Mouse (Mus musculus) cortical plate, adult 2 months (tissue): ENCODE data around the gene Zfp553. TPM values are rescaled to one million over a fixed set of nuclear protein-coding genes. Genes with fewer than 3 reads are reported as not detected.

ENCODE experiments used
- H3K27ac ChIP-seq: fragments of 200-500 bp; 2 replicates; pipeline ENCODE4 v1.5.1; 2012; ENCODE audit warnings: low read length, control low read depth, inconsistent platforms; ENCODE audit not compliant: insufficient read depth
- H3K4me1 ChIP-seq: fragments of 200-500 bp; 2 replicates; pipeline ENCODE4 v1.6.1; 2011; ENCODE audit warnings: low read length; ENCODE audit not compliant: control insufficient read depth, insufficient read depth
- H3K4me3 ChIP-seq: fragments of 200-500 bp; 2 replicates; pipeline ENCODE4 v1.5.1; 2011; ENCODE audit warnings: mild to moderate bottlenecking, low read length, control low read depth; ENCODE audit not compliant: insufficient read depth
- CTCF ChIP-seq: fragments of 200-500 bp; IDR thresholded peaks from 2 replicates; pipeline ENCODE4 v1.5.1; 2011; ENCODE audit warnings: mild to moderate bottlenecking, control low read depth, low read length; ENCODE audit not compliant: insufficient read depth; ENCODE audit errors: extremely low read depth
- POLR2A ChIP-seq: fragments of 200-500 bp; IDR thresholded peaks from 2 replicates; pipeline ENCODE4 v1.6.1; 2011; ENCODE audit warnings: mild to moderate bottlenecking, low read length, control low read depth; ENCODE audit not compliant: insufficient read depth; ENCODE audit errors: extremely low read depth
- polyA plus RNA-seq: library from polyadenylated mRNA; depleted of rRNA; stranded (reverse); fragments of >200 nt; gene quantifications from 2 replicates; pipeline ENCODE4 v1.2.3, GENCODE M21; 2012

Gene Zfp553
- polyA plus RNA-seq, 1 experiment = 13.5 TPM

DNA sequence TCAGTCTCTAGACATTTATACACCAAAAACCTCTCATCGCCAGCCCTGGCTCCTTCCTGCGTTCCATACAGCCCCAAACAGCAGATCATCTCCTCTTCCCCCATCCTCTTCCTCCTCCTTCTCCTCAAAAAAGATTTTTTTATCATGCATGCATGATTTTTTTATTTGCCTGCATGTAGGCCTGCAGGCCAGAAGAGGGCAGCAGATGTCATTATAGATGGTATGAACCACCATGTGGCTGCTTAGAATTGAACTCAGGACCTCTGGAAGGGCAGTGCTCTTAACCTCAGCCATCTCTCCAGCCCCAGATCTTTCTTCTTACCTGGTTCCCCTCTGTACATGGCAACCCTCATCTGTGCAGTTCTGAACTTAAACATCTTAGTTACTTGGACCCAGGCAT is 19.6 kb downstream of the Zfp553 start:
- H3K4me3 ChIP-seq = no peak overlapping the region
- H3K4me1 ChIP-seq = peaks cover 1% of the 10 kb centered on the region; the same call in 1 of the 2 replicates
- H3K27ac ChIP-seq = no peak overlapping the region
- peak; percentile 41 for TF ChIP-seq CTCF
- no peak for TF ChIP-seq POLR2A

GRCm38 (mm10) chr7:127253341-127253740 is 20.5 kb downstream of the Zfp553 start:
- peak overlapping the region; percentile 91 for H3K27ac ChIP-seq
- peak overlapping the region; percentile 45 for H3K4me3 ChIP-seq
- no peak for TF ChIP-seq POLR2A
- TF ChIP-seq CTCF = no peak
- peaks cover 1% of the 10 kb centered on the region; the same call in 1 of the 2 replicates for H3K4me1 ChIP-seq

DNA sequence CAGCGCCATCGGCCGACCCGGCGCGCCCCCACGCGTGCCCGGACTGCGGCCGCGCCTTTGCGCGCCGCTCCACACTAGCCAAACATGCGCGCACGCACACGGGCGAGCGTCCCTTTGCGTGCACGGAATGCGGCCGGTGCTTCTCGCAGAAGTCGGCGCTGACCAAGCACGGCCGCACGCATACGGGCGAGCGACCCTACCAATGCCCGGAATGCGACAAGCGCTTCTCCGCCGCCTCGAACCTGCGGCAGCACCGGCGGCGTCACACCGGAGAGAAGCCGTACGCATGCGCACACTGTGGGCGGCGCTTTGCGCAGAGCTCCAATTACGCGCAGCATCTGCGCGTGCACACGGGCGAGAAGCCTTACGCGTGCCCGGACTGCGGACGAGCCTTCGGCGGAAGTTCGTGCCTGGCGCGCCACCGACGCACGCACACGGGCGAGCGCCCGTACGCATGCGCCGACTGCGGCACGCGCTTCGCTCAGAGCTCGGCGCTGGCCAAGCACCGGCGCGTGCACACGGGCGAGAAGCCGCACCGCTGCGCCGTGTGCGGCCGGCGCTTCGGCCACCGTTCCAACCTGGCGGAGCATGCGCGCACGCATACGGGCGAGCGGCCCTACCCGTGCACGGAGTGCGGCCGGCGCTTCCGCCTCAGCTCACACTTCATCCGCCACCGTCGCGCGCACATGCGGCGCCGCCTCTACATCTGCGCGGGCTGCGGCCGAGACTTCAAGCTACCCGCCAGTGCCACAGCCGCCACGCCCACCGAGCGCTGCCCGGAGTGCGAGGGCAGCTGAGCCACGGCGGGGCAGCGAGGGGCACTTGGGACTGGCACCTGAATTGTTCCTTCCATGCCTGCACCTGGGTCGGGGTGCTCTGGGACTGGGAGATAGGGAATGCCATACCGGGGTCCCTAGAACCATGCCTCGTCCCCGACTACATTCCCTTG is 21.2 kb downstream of the Zfp553 start:
- Histone ChIP-seq H3K4me3 (peak overlapping the region; percentile 45), H3K27ac (peak overlapping the region; percentile 91)
- TF ChIP-seq POLR2A (peak; percentile 60; the same call in 1 of the 2 replicates), CTCF (no peak)

DNA sequence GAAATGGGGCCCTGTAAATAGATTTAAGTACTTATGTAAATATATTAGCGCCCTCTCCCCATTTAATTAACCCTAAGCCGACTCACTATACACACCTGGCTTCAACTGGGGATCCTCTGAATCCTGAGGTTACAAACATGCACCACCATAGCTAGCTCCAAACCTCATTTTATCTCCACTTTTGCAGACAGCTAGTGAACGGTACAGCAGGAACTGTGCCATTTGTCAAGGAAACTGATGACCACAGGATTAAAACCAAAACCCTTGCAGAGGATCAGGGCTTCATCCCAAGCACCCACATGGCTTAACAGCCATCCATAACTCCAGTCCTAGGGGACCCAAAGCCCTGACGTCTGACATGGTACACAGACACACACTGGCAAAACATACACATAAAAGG is 22.1 kb downstream of the Zfp553 start:
- peak overlapping the region; percentile 62; the same call in 1 of the 2 replicates for H3K27ac ChIP-seq
- peak overlapping the region; percentile 45; the same call in 1 of the 2 replicates for H3K4me3 ChIP-seq
- no peak for TF ChIP-seq CTCF
- peaks cover 1% of the 10 kb centered on the region; the same call in 1 of the 2 replicates for H3K4me1 ChIP-seq

More for the DNA sequence above, 21.2 kb downstream of the Zfp553 start:
- H3K4me1 ChIP-seq = peaks cover 1% of the 10 kb centered on the region; the same call in 1 of the 2 replicates

- no peak for TF ChIP-seq POLR2A
- no peak for TF ChIP-seq CTCF
- no peak overlapping the region for H3K4me3 ChIP-seq
These were observed 23.1 kb downstream of the Zfp553 start for GRCm38 (mm10) chr7:127255965-127256364.

GRCm38 (mm10) chr7:127256518-127256917 is 23.7 kb downstream of the Zfp553 start:
- Histone ChIP-seq H3K4me1 (peaks cover 3% of the 10 kb centered on the region; the same call in 1 of the 2 replicates), H3K4me3 (no peak overlapping the region)
- no peak for TF ChIP-seq CTCF
- no peak for TF ChIP-seq POLR2A

More at GRCm38 (mm10) chr7:127255965-127256364, 23.1 kb downstream of the Zfp553 start:
- Histone ChIP-seq H3K4me1 (peaks cover 1% of the 10 kb centered on the region; the same call in 1 of the 2 replicates), H3K27ac (no peak overlapping the region)

GRCm38 (mm10) chr7:127259186-127259905 is 26.5 kb downstream of the Zfp553 start:
- no peak for TF ChIP-seq POLR2A
- no peak for TF ChIP-seq CTCF
- H3K4me1 ChIP-seq = peaks cover 3% of the 10 kb centered on the region; the same call in 1 of the 2 replicates
- H3K4me3 ChIP-seq = no peak overlapping the region
- H3K27ac ChIP-seq = no peak overlapping the region

More at GRCm38 (mm10) chr7:127256518-127256917, 23.7 kb downstream of the Zfp553 start:
- no peak overlapping the region for H3K27ac ChIP-seq

- peaks cover 2% of the 10 kb centered on the region; the same call in 1 of the 2 replicates for H3K4me1 ChIP-seq
- H3K27ac ChIP-seq = no peak within 1 kb of the TSS
- peak; percentile 75 for TF ChIP-seq POLR2A
- peak; percentile 78 for TF ChIP-seq CTCF
- peak within 1 kb of the TSS; percentile 68 for H3K4me3 ChIP-seq
These were observed 27.6 kb downstream of the Zfp553 start, which contains the start of gene Dctpp1 for GRCm38 (mm10) chr7:127260309-127261111. Dctpp1 (minus strand) TSS chr7:127260709.
